In the genomic region with DNA sequence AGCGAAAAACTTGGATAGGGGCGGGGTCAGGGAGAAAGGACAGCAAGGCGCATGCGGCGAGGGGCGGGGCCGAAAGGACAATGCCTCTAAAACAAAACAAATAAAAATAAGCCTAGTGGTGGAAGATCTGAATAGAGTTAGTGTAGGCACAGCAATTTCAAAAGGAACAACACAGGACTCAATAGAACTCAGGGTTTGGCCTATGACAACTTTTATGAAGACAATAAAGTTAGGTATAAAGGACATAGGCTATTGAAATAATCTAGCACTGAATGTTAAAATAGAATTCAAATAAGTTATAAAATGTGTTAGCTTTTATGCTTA, we compare ENCODE assay signal across 8 mouse cellular contexts. TPM values are rescaled to one million over a fixed set of nuclear protein-coding genes. Genes with fewer than 3 reads are reported as not detected.
DNase-seq lines count a peak whose midpoint lies in the region; ATAC-seq and TF ChIP-seq lines count a peak whose summit lies in the region.

No protein-coding gene starts in this region.

- H3K36me3 ChIP-seq in heart, embryonic 15.5 days, result peaks cover 44% of the 10 kb centered on the region
- peaks cover 31% of the 10 kb centered on the region for H3K36me3 ChIP-seq in intestine, embryonic 15.5 days
- H3K36me3 ChIP-seq in midbrain, embryonic 13.5 days, result peaks cover 46% of the 10 kb centered on the region

- DNase-seq in heart, adult 9 months (ENCODE audit: low spot score in 2 of 2), result no peak
- DNase-seq in adrenal gland, postnatal 36 days, result no peak
- no peak for DNase-seq in layer of hippocampus, postnatal 25 days (ENCODE audit: extremely low spot score in 1 of 2, low spot score in 1 of 2)

- no peak for ATAC-seq in heart, embryonic 15.5 days (replicated peaks; ENCODE audit: insufficient number of reproducible peaks, insufficient read depth, low FRiP score, low read depth)
- no peak for ATAC-seq in intestine, embryonic 15.5 days
- ATAC-seq in midbrain, embryonic 13.5 days, result no peak
- ATAC-seq in megakaryocyte-erythroid progenitor cell, adult 5-6 weeks (replicated peaks; ENCODE audit: low FRiP score, low TSS enrichment, poor library complexity, severe bottlenecking), result no peak

- no peak for TF ChIP-seq POLR2A in cortical plate, adult 2 months (IDR thresholded peaks at IDR 0.05; ENCODE audit: extremely low read depth, insufficient read depth, low read length)

- TF ChIP-seq CTCF in cortical plate, adult 2 months (IDR thresholded peaks at IDR 0.05; ENCODE audit: extremely low read depth, insufficient read depth, low read length), result no peak

- H3K9me3 ChIP-seq in heart, embryonic 15.5 days (replicated peaks), result no peaks in the 10 kb centered on the region
- H3K9me3 ChIP-seq in intestine, embryonic 15.5 days, result no peaks in the 10 kb centered on the region
- H3K9me3 ChIP-seq in midbrain, embryonic 13.5 days, result no peaks in the 10 kb centered on the region

- peak overlapping the region; percentile 97 for H3K4me3 ChIP-seq in heart, embryonic 15.5 days
- H3K4me3 ChIP-seq in cortical plate, adult 2 months (ENCODE audit: insufficient read depth, low read length), result peak overlapping the region; percentile 67; the same call in 1 of the 2 replicates
- H3K4me3 ChIP-seq in intestine, embryonic 15.5 days (replicated peaks), result peak overlapping the region; percentile 79
- H3K4me3 ChIP-seq in midbrain, embryonic 13.5 days (replicated peaks), result peak overlapping the region; percentile 80

- H3K4me2 ChIP-seq in heart, embryonic 15.5 days, result peak overlapping the region; percentile 90
- H3K4me2 ChIP-seq in intestine, embryonic 15.5 days (replicated peaks), result peak overlapping the region; percentile 90
- peak overlapping the region; percentile 95 for H3K4me2 ChIP-seq in midbrain, embryonic 13.5 days (replicated peaks)

- WGBS in heart, embryonic 15.5 days, result 0% methylated on average over 7 of the region's 7 CpGs
- WGBS in intestine, embryonic 15.5 days, result under 1% methylated on average over 7 of the region's 7 CpGs
- WGBS in midbrain, embryonic 13.5 days, result under 1% methylated on average over 7 of the region's 7 CpGs

- no peaks in the 10 kb centered on the region for H3K27me3 ChIP-seq in heart, embryonic 15.5 days
- H3K27me3 ChIP-seq in intestine, embryonic 15.5 days (replicated peaks), result no peaks in the 10 kb centered on the region
- H3K27me3 ChIP-seq in midbrain, embryonic 13.5 days, result no peaks in the 10 kb centered on the region

- H3K9ac ChIP-seq in heart, embryonic 15.5 days, result peak overlapping the region; percentile 92; the same call in 1 of the 2 replicates
- H3K9ac ChIP-seq in intestine, embryonic 15.5 days, result no peak overlapping the region
- H3K9ac ChIP-seq in midbrain, embryonic 13.5 days (replicated peaks), result no peak overlapping the region

- peaks cover 16% of the 10 kb centered on the region for H3K4me1 ChIP-seq in heart, embryonic 15.5 days (replicated peaks)
- no peaks in the 10 kb centered on the region for H3K4me1 ChIP-seq in cortical plate, adult 2 months (ENCODE audit: control insufficient read depth, insufficient read depth, low read length)
- peaks cover 13% of the 10 kb centered on the region for H3K4me1 ChIP-seq in intestine, embryonic 15.5 days (replicated peaks)
- peaks cover 20% of the 10 kb centered on the region for H3K4me1 ChIP-seq in midbrain, embryonic 13.5 days (replicated peaks)

- H3K27ac ChIP-seq in heart, embryonic 15.5 days, result peak overlapping the region; percentile 100
- H3K27ac ChIP-seq in cortical plate, adult 2 months (ENCODE audit: insufficient read depth, low read length), result no peak overlapping the region
- H3K27ac ChIP-seq in intestine, embryonic 15.5 days, result peak overlapping the region; percentile 99
- peak overlapping the region; percentile 95 for H3K27ac ChIP-seq in midbrain, embryonic 13.5 days

RNA-seq across cellular contexts. Expression of a gene that starts 0.3 kb away (rescaled TPM):
- 18.6 and 25.0 TPM in 2 replicates for polyA plus RNA-seq in heart, embryonic 15.5 days (2015; fragmentation: Nextera tagmentation; extraction: Ambion mirVana)
- 155 and 164 TPM in 2 replicates for polyA plus RNA-seq in cortical plate, adult 2 months (2012; rRNA removed)
- polyA plus RNA-seq in intestine, embryonic 15.5 days (2015; fragmentation: Nextera tagmentation; extraction: Ambion mirVana), result 29.4 and 30.2 TPM in 2 replicates
- 52.6 and 53.3 TPM in 2 replicates for polyA plus RNA-seq in midbrain, embryonic 13.5 days (2015; fragmentation: Nextera tagmentation; extraction: Ambion mirVana)
- total RNA-seq in adrenal gland, postnatal 36 days (2021), result 10 to 100 TPM; 50.6 to 71.9 TPM
- 10 to 100 TPM; 69.3 to 91.5 TPM for total RNA-seq in layer of hippocampus, postnatal 25 days (2021)
- 27.2 and 35.0 TPM in 2 replicates for total RNA-seq in megakaryocyte-erythroid progenitor cell, adult 5-6 weeks (2014; fragmentation: Nextera tagmentation)
- total RNA-seq in megakaryocyte-erythroid progenitor cell, adult 5-6 weeks (2017), result 14.5 and 32.6 TPM in 2 replicates

RNA-seq across cellular contexts. Expression of a gene that starts 1.6 kb away (rescaled TPM):
- 2.9 and 3.2 TPM in 2 replicates for polyA plus RNA-seq in heart, embryonic 15.5 days (2015; fragmentation: Nextera tagmentation; extraction: Ambion mirVana)
- polyA plus RNA-seq in cortical plate, adult 2 months (2012; rRNA removed), result 6.8 and 6.9 TPM in 2 replicates
- polyA plus RNA-seq in intestine, embryonic 15.5 days (2015; fragmentation: Nextera tagmentation; extraction: Ambion mirVana), result 3.9 and 4.0 TPM in 2 replicates
- 16.0 and 16.9 TPM in 2 replicates for polyA plus RNA-seq in midbrain, embryonic 13.5 days (2015; fragmentation: Nextera tagmentation; extraction: Ambion mirVana)
- 1 to 10 TPM; 6.5 to 6.9 TPM for total RNA-seq in adrenal gland, postnatal 36 days (2021)
- total RNA-seq in layer of hippocampus, postnatal 25 days (2021), result 10 to 100 TPM; 15.4 to 17.0 TPM
- 4.1 and 10.3 TPM in 2 replicates for total RNA-seq in megakaryocyte-erythroid progenitor cell, adult 5-6 weeks (2014; fragmentation: Nextera tagmentation)
- total RNA-seq in megakaryocyte-erythroid progenitor cell, adult 5-6 weeks (2017), result 8.2 and 8.9 TPM in 2 replicates

RNA-seq across cellular contexts. Expression of a gene that starts 8.5 kb away (rescaled TPM):
- polyA plus RNA-seq in heart, embryonic 15.5 days (2015; fragmentation: Nextera tagmentation; extraction: Ambion mirVana), result 0.55 and 1.1 TPM in 2 replicates
- polyA plus RNA-seq in cortical plate, adult 2 months (2012; rRNA removed), result 18.6 and 20.3 TPM in 2 replicates
- polyA plus RNA-seq in intestine, embryonic 15.5 days (2015; fragmentation: Nextera tagmentation; extraction: Ambion mirVana), result 0.89 and 0.92 TPM in 2 replicates
- 2.1 and 2.5 TPM in 2 replicates for polyA plus RNA-seq in midbrain, embryonic 13.5 days (2015; fragmentation: Nextera tagmentation; extraction: Ambion mirVana)
- under 1 TPM in 1 of 2 experiments, not detected in 1; 0.10 TPM for total RNA-seq in adrenal gland, postnatal 36 days (2021)
- total RNA-seq in layer of hippocampus, postnatal 25 days (2021), result 1 to 10 TPM; 4.4 to 4.7 TPM
- total RNA-seq in megakaryocyte-erythroid progenitor cell, adult 5-6 weeks (2014; fragmentation: Nextera tagmentation), result not detected in 2 replicates
- total RNA-seq in megakaryocyte-erythroid progenitor cell, adult 5-6 weeks (2017), result 0.50 TPM in 1 of 2 replicates, not detected in the other

RNA-seq across cellular contexts. Expression of a gene that starts 14.0 kb away (rescaled TPM):
- polyA plus RNA-seq in heart, embryonic 15.5 days (2015; fragmentation: Nextera tagmentation; extraction: Ambion mirVana), result 0.16 and 0.87 TPM in 2 replicates
- polyA plus RNA-seq in cortical plate, adult 2 months (2012; rRNA removed), result 0.77 and 0.93 TPM in 2 replicates
- 1.7 and 1.8 TPM in 2 replicates for polyA plus RNA-seq in intestine, embryonic 15.5 days (2015; fragmentation: Nextera tagmentation; extraction: Ambion mirVana)
- 0.61 and 0.93 TPM in 2 replicates for polyA plus RNA-seq in midbrain, embryonic 13.5 days (2015; fragmentation: Nextera tagmentation; extraction: Ambion mirVana)
- total RNA-seq in adrenal gland, postnatal 36 days (2021), result under 1 TPM; 0.10 to 0.49 TPM
- under 1 TPM; 0.56 to 0.76 TPM for total RNA-seq in layer of hippocampus, postnatal 25 days (2021)
- total RNA-seq in megakaryocyte-erythroid progenitor cell, adult 5-6 weeks (2014; fragmentation: Nextera tagmentation), result 3.3 and 5.4 TPM in 2 replicates
- 1.4 and 4.0 TPM in 2 replicates for total RNA-seq in megakaryocyte-erythroid progenitor cell, adult 5-6 weeks (2017)

RNA-seq across cellular contexts. Expression of a gene that starts 27.4 kb away (rescaled TPM):
- 25.9 and 30.2 TPM in 2 replicates for polyA plus RNA-seq in heart, embryonic 15.5 days (2015; fragmentation: Nextera tagmentation; extraction: Ambion mirVana)
- polyA plus RNA-seq in cortical plate, adult 2 months (2012; rRNA removed), result 76.7 and 93.4 TPM in 2 replicates
- polyA plus RNA-seq in intestine, embryonic 15.5 days (2015; fragmentation: Nextera tagmentation; extraction: Ambion mirVana), result 32.7 and 34.5 TPM in 2 replicates
- polyA plus RNA-seq in midbrain, embryonic 13.5 days (2015; fragmentation: Nextera tagmentation; extraction: Ambion mirVana), result 106 and 111 TPM in 2 replicates
- total RNA-seq in adrenal gland, postnatal 36 days (2021), result 10 to 100 TPM; 29.7 to 31.9 TPM
- 10 to 100 TPM; 46.5 to 61.0 TPM for total RNA-seq in layer of hippocampus, postnatal 25 days (2021)
- 32.4 and 33.7 TPM in 2 replicates for total RNA-seq in megakaryocyte-erythroid progenitor cell, adult 5-6 weeks (2014; fragmentation: Nextera tagmentation)
- 39.9 and 60.4 TPM in 2 replicates for total RNA-seq in megakaryocyte-erythroid progenitor cell, adult 5-6 weeks (2017)
